Mouse (Mus musculus) myocyte (in vitro differentiated cells): Measurements from ENCODE around the gene Mup6.
"Not testable (repeated sequence)": the region's sequence is repeated elsewhere in the genome, so short reads cannot be mapped to it uniquely, and the experiment has no call there.

Source experiments
- CEBPB ChIP-seq: IDR thresholded peaks from 2 replicates; pipeline ENCODE4 v1.6.1; 2011; ENCODE audit warnings: mild to moderate bottlenecking, moderate library complexity; ENCODE audit not compliant: poor library complexity, insufficient read depth, severe bottlenecking
- E2F4 ChIP-seq: IDR thresholded peaks from one replicate; pipeline ENCODE4 v1.6.1; 2011; ENCODE audit warnings: mild to moderate bottlenecking, control low read depth, moderate library complexity; ENCODE audit not compliant: insufficient read depth
- MAX ChIP-seq: IDR thresholded peaks from one replicate; pipeline ENCODE4 v1.6.1; 2011; ENCODE audit warnings: low read depth, mild to moderate bottlenecking, control low read depth
- MYOD1 ChIP-seq, 3 experiments: IDR thresholded peaks; one replicate each; pipeline ENCODE4 v1.6.1; 2011; ENCODE audit warnings: control low read depth in 2 of 3, low read depth in 2 of 3, mild to moderate bottlenecking in 2 of 3, moderate library complexity in 1 of 3; ENCODE audit not compliant: insufficient read length in 2 of 3, control insufficient read depth in 1 of 3
- POLR2A ChIP-seq: IDR thresholded peaks from one replicate; pipeline ENCODE4 v1.6.1; 2011; ENCODE audit warnings: low read depth, mild to moderate bottlenecking, control low read depth, moderate library complexity; ENCODE audit not compliant: insufficient read length
- POLR2AphosphoS2 ChIP-seq: IDR thresholded peaks from one replicate; pipeline ENCODE4 v1.6.1; 2011; ENCODE audit warnings: low read depth, control low read depth; ENCODE audit not compliant: insufficient read length
- TCF12 ChIP-seq: IDR thresholded peaks from one replicate; pipeline ENCODE4 v1.6.1; 2011; ENCODE audit warnings: mild to moderate bottlenecking, control low read depth; ENCODE audit not compliant: poor library complexity, insufficient read depth, severe bottlenecking
- TCF3 ChIP-seq: IDR thresholded peaks from one replicate; pipeline ENCODE4 v1.6.1; 2011; ENCODE audit warnings: low read depth, control low read depth; ENCODE audit not compliant: insufficient read length

GRCm38 (mm10) chr4:59997894-59998293 is 33.8 kb downstream of the Mup6 start:
- TF ChIP-seq MAX; POLR2A; POLR2AphosphoS2; TCF12; MYOD1 (IDR thresholded peaks at IDR 0.05; ENCODE audit: control insufficient read depth in 1 of 3, insufficient read length in 2 of 3, low read depth in 2 of 3); E2F4; TCF3; CEBPB: not testable (repeated sequence)
